Mouse (Mus musculus) right cerebral cortex, postnatal 4 days (tissue): ENCODE measurements at regions not wholly inside any gene's neighbourhood (a gene's known extent, or its start where the extent isn't known, plus 50 kb on each side); places are given as distances from the start of the nearest gene placed in this dataset.
"Not testable (repeated sequence)": the region's sequence is repeated elsewhere in the genome, so short reads cannot be mapped to it uniquely, and the experiment has no call there.

Source experiments
- DNase-seq: peaks from one replicate; pipeline ENCODE4 v3.0.0-alpha.2; 2022

DNA sequence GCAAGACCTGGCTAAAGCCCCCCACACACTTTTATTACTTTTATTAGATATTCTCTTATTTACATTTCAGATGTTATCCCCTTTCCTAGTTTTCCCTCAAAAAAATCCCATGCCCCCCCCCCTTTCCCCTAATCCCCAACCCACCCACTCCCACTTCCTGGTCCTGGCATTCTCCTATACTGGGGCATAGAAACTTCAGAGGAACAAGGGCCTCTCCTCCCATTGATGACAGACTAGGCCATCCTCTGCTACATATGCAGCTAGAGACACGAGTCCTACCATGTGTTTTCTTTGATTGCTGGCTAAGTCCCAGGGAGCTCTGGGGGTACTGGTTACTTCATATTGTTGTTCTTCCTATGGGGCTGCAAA is 116.8 kb downstream of the Rfpl4b start:
- DNase-seq: not testable (repeated sequence)

DNA sequence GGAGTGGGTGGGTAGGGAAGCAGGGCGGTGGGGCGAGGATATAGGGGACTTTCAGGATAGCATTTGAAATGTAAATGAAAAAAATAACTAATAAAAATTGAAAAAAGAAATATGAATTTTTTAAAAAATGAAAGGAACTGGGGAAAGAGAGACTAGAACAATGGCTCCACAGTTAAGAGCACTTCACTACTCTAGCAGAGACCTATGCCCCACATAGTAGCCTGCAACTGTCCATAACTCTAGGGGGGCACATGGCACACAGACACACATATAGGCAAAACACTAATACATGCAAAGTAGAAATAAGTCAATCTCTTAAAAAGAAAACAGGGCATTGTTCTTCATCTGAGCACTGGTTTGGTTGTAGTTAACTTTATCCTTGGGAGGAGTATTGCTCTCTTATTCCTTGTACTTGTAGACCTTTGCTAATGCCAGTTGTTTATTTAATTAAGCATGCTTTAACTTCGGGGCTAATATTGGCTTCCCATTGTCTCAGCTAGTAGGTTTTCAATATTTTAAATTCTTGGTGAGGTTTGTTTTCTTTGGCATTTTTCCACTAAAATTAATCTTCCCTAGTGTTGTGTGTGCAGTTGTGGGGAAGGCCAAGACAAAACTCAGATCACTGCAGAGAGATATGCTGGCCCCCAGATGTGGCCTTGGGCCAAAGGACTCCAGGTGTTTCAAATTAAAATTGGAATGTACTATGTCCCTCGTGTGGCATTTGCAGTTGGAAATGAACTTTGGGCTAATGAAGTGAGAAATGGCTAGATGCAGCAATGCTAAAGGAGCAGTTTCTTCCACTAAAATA is 117.4 kb downstream of the Rfpl4b start:
- no peak for DNase-seq

DNA sequence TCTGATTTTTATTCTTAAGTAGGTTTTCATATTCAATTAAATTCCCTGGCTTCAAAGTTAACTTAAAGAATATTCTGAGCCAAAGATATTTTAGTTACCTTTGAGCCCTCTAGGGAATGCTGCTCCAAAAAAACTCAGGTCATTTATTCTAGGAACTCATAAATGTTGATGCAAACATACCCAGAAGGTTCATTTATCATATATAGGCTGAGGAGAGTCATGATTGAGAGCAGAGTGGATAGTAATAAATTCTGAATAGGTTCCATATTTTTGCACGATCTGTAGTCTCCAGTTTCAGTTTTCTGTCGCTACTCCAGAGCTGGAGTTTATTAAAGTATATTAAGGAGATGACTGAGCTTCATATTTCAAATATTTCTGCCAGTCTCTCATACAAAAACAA is 144.1 kb downstream of the Rfpl4b start:
- no peak for DNase-seq

DNA sequence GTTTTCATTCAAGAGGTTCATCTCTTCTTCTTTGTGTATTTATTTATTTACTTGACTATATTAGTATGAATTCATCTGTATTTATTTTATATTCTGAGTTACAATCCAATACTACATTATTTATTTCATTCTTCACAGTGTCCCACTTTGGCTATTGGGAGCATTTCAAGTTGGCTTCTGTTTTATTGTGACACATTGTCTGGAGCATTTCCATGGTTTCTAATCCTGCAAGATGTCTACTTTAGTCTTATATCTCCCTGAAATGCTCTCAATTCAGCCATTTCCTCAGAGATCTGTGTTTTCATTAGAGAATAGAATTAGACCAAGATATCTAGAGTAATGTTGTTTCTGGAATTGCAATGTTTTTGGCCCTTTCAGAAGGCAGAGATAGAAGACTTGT is 153.0 kb downstream of the Rfpl4b start:
- no peak for DNase-seq

DNA sequence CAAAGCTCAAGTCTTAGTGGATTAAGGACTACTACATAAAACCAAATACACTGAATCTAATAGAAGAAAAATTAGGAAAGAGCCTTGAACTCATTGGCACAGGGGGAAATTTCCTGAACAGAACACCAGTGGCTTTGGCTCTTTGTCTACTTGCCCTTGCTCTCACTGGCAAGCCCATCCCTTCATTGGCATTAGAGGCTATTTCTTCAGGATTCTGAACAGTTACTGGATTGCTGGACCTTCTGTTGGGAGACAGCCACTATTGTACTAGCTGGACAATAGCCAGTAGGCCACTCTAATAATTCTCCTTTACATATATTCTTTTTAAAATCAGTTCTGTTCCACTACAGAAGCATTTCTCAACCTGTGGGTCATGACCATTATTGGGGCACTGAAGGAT is 153.7 kb downstream of the Rfpl4b start:
- DNase-seq: no peak

DNA sequence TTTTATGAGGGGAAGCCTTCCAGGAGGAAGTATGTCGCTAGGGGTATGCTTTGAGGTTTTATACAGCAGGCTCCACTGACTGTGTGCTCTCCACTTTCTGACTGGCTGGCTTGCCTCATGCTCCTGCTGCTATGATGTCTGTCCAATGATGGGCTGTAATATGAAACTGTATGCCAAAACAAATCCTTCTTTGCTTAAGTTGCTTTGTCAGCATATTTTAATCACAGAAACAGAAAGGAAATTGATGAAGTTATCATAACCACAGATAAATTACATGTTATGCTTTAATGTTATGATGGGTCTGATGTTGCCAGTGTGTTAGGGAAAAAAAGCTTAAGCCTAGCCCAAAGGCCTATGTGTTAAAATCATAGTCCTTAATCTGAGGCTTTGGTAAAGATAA is 185.9 kb downstream of the Rfpl4b start:
- DNase-seq: no peak

DNA sequence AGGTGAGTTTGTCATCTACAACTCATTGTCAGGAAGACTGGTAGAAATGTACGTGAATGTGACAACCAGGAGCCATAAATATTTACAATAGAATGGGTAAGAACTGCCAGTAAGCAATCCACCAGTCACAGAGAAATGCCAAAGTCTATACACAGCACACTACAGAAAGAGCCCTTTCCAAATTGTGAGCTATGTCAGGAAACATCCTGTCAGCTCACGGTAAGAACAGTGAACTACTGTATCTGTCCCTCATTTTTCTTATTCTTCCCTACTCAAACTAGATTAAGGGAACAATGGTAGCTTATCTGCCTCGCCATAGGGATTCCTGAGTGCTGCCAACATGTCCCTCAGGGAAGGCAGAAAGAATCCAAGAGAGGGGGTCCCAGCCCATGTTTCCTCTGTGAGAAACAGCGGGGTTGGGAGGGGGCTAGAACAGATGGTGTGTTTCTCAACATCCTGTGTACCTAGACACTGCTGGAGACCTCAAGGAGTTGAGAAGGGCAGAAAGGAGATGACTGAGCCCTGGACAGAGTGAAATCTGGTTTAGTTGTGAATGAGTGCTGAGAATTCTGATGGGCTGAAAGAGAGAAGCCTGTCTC is 191.6 kb downstream of the Rfpl4b start:
- no peak for DNase-seq

DNA sequence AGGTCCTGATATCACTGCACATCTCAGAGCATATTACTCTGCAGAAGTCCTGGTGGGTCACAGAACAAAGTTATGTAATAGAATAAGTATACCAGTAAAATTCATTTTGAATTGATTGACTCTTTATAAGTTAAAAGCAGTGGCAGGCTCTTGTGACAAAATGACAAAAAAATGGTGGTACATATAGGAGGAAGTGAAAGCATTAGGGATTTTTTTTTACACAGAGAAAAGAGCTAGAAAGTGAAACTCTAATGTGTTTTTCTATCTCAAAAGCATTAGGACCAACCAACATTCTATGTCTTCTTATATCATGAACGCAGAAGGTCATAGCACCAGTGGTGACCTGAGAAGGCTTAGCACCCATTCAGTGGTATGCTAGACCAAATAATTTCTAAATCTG is 198.2 kb downstream of the Rfpl4b start:
- no peak for DNase-seq

- DNase-seq: no peak
Observed at GRCm38 (mm10) chr10:38609606-38610510, 211.7 kb downstream of the Rfpl4b start.

GRCm38 (mm10) chr10:38586061-38586460 is 235.5 kb downstream of the Rfpl4b start:
- DNase-seq: no peak

- DNase-seq: no peak
Observed at GRCm38 (mm10) chr10:38575726-38576125, 245.9 kb downstream of the Rfpl4b start.

GRCm38 (mm10) chr10:38573728-38574127 is 247.9 kb downstream of the Rfpl4b start:
- DNase-seq: no peak

DNA sequence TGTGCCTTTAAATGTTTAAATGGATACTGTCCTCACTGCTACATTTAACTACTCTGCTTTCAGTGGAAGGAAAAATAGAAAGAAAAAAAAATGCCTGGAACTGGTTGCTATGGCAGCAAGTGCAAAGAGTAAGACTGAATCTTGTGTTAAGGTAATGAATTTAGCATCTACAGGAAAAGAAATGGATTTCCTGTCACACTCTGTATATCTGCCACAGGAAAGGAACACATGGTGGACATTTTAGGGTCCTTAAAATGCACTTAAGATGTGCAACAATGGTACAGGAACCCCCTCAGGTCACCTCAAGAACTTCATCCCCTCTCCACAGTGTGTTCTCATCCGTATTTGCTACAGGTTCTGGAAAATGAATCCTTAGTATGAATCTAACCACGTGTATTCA is 248.4 kb downstream of the Rfpl4b start:
- DNase-seq: no peak

DNA sequence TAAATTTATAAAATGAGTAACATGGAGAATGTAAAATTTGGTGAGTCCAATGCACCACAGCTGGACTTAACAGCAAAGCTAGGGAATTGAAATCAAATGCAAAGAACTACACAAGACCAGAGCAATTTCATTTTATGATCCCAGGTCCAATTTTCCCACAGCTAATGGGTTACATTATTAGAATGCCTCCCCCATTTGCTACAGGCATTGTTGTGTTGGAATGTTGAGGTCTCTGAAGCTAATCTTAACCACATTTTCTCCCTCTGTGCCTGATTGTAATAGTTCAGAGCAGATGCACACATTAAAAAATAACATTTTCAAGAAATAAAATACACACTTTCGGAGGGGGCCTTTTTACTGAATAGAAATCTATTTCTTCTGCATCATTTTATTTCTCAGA is 254.3 kb downstream of the Rfpl4b start:
- no peak for DNase-seq

GRCm38 (mm10) chr10:38566361-38566760 is 255.2 kb downstream of the Rfpl4b start:
- no peak for DNase-seq

GRCm38 (mm10) chr10:38555040-38555439 is 266.5 kb downstream of the Rfpl4b start:
- DNase-seq: peak; percentile 48

DNA sequence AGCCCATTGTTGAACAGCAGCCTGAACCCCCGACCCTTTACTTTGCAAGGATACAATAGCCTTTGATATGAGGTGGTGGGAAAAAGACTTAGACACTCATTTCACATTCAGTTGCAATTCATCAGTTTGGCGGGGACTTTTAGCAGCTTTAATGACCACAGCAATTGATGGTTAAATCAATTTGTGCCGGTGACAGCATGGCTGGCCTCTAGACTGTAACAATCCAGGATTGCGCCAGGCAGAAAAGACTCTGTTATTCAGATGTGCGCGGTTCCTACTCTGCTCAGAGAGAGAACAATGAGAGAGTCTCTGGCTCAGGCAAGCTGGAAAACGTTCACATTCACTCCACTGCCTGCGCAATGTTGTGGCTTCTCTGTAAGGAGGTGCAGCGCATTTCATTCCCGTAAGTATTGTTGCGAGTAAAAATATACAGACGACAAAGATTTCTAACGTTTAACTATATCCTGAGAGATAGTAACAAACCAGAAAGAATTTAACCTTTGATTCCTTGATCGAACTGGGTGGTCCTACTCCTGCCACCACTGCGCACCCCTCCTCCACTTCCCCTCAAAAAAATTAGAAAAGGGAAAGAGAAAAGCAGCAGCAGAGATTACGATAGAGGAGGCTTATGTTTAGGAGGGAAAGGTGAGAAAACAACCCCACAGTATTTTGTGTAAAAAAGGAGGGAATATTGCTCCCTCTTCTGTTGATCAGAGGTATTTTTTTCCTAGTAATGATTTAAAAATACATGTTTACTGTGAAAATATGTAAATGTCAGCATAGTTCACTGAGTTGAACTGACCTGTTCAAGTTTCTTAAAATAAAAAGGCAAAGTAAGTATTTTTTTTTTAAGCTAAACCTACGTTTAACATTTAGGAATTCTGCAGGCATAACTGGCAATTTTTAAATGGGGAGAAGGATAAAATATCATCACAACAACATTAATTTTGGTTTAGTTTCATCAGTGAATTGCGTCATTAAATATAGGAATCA is 267.6 kb downstream of the Rfpl4b start:
- peak; percentile 35 for DNase-seq

DNA sequence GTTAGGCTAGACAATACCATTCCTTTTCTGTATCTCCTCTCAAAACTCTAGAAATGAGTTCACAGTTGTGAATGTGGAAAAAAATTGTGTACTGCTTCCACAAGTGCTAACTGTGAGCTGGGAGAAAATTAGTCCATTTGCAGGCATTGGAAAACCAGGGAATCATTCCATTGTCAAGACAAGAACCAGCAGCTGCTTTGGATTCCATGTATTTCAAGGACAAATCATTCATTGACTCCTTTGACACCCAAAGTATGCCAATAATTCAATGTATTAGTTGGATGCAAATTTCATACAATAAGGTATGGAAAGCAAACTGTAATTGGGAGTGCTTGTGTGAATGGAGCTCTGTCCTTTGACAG is 268.3 kb downstream of the Rfpl4b start:
- DNase-seq: no peak

DNA sequence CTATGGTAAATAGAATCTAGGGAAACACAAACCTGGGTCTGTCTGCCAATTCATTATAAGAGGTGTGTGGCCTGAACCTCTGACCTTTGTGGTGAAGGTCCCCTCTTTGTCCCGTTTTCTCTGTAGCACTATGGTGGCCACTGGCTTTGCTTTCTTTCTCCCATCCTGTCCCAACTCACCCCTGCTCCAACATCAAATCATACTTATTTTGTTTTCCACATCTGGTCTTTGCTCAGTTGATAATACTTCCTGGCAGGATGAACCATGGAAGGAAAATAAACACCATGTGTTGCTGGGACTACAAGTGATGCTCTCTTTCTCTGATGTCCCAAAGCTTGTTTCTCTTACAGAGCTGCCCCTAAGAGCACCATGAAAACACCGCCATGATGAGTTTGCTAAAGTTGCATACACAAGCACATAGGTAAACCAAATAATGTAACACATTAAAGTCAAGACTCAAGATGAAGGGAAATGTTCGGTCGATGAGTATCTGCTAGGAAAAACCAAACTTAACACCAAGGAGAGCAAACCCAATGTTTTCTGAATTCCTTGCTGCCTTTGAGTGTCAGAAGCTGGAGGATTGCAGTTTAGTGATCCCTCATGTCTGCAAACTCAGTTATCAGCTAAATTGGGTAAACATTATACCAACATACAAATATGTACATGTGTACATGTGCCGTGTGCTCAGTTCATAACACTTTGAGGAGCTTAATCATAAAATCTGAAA is 269.1 kb downstream of the Rfpl4b start:
- no peak for DNase-seq

DNA sequence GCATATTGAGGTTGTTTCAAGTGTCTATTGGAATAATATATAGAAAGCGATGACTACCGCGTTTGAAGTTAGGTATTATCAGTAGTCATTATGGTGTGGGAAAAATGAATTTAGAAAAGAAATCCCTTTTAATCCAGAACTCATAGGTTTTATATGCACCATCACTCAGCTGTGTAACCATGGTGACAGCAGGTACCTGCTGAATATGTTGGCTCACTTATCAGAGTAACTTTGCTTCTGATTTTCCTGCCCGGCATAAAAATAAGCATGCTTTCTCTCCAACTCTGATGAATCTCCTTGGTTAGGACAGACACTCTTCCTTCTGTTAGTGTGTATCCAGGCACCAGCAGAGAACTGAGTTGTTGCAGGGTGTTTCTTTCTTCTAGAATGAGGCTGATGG is 281.5 kb downstream of the Rfpl4b start:
- DNase-seq: no peak

GRCm38 (mm10) chr10:38538766-38539165 is 282.8 kb downstream of the Rfpl4b start:
- no peak for DNase-seq

GRCm38 (mm10) chr10:38516636-38517035 is 304.9 kb downstream of the Rfpl4b start:
- no peak for DNase-seq
